Mouse (Mus musculus): ENCODE results near the gene Lrrc36. TPM values are rescaled to one million over a fixed set of nuclear protein-coding genes. Genes with fewer than 3 reads are reported as not detected.

Lrrc36 gene
- polyA plus RNA-seq, 1 experiment = not detected

- H3K27me3 ChIP-seq (replicated peaks) = peaks cover 55% of the 10 kb centered on the region
- H3K9me3 ChIP-seq = no peaks in the 10 kb centered on the region
- peaks cover 38% of the 10 kb centered on the region for H3K4me1 ChIP-seq
- no peak for TF ChIP-seq FLI1 (IDR thresholded peaks at IDR 0.05; ENCODE audit: low read length)
- H3K36me3 ChIP-seq (replicated peaks; ENCODE audit: low read length) = peaks cover 15% of the 10 kb centered on the region
- H3K4me3 ChIP-seq (replicated peaks) = no peak overlapping the region
Observed at GRCm38 (mm10) chr8:105476161-105476560, 62.8 kb downstream of the Lrrc36 start.

GRCm38 (mm10) chr8:105476628-105477413 is 63.5 kb downstream of the Lrrc36 start:
- Histone ChIP-seq H3K4me1 (peaks cover 37% of the 10 kb centered on the region), H3K9me3 (no peaks in the 10 kb centered on the region), H3K27me3 (replicated peaks) (peaks cover 51% of the 10 kb centered on the region), H3K4me3 (replicated peaks) (peak overlapping the region; percentile 40), H3K36me3 (replicated peaks; ENCODE audit: low read length) (peaks cover 15% of the 10 kb centered on the region)
- TF ChIP-seq FLI1 (IDR thresholded peaks at IDR 0.05; ENCODE audit: low read length) = no peak
- no peak for TF ChIP-seq GATA1 (IDR thresholded peaks at IDR 0.05; ENCODE audit: borderline replicate concordance, low read length)

- no peak overlapping the region for H3K4me3 ChIP-seq (replicated peaks)
- H3K4me1 ChIP-seq = peaks cover 40% of the 10 kb centered on the region
- no peaks in the 10 kb centered on the region for H3K9me3 ChIP-seq
- peaks cover 15% of the 10 kb centered on the region for H3K36me3 ChIP-seq (replicated peaks; ENCODE audit: low read length)
- TF ChIP-seq GATA1 (IDR thresholded peaks at IDR 0.05; ENCODE audit: borderline replicate concordance, low read length) = no peak
- TF ChIP-seq FLI1 (IDR thresholded peaks at IDR 0.05; ENCODE audit: low read length) = no peak
- H3K27me3 ChIP-seq (replicated peaks) = peaks cover 48% of the 10 kb centered on the region
Observed at GRCm38 (mm10) chr8:105477792-105478191, 64.4 kb downstream of the Lrrc36 start.

- peaks cover 34% of the 10 kb centered on the region for H3K27me3 ChIP-seq (replicated peaks)
- no peak overlapping the region for H3K4me3 ChIP-seq (replicated peaks)
- H3K36me3 ChIP-seq (replicated peaks; ENCODE audit: low read length) = peaks cover 27% of the 10 kb centered on the region
- peaks cover 22% of the 10 kb centered on the region for H3K4me1 ChIP-seq
- H3K9me3 ChIP-seq = no peaks in the 10 kb centered on the region
- no peak for TF ChIP-seq FLI1 (IDR thresholded peaks at IDR 0.05; ENCODE audit: low read length)
- no peak for TF ChIP-seq GATA1 (IDR thresholded peaks at IDR 0.05; ENCODE audit: borderline replicate concordance, low read length)
Observed at GRCm38 (mm10) chr8:105481013-105481412, 67.6 kb downstream of the Lrrc36 start.

- no peak for TF ChIP-seq FLI1 (IDR thresholded peaks at IDR 0.05; ENCODE audit: low read length)
- no peak for TF ChIP-seq GATA1 (IDR thresholded peaks at IDR 0.05; ENCODE audit: borderline replicate concordance, low read length)
- peaks cover 25% of the 10 kb centered on the region for H3K36me3 ChIP-seq (replicated peaks; ENCODE audit: low read length)
- peaks cover 32% of the 10 kb centered on the region for H3K27me3 ChIP-seq (replicated peaks)
- H3K4me3 ChIP-seq (replicated peaks) = no peak overlapping the region
- peaks cover 22% of the 10 kb centered on the region for H3K4me1 ChIP-seq
- H3K9me3 ChIP-seq = no peaks in the 10 kb centered on the region
Observed at GRCm38 (mm10) chr8:105481453-105481852, 68.1 kb downstream of the Lrrc36 start.

GRCm38 (mm10) chr8:105482123-105482522 is 68.8 kb downstream of the Lrrc36 start:
- H3K27me3 ChIP-seq (replicated peaks) = peaks cover 28% of the 10 kb centered on the region
- H3K4me1 ChIP-seq = peaks cover 16% of the 10 kb centered on the region
- H3K36me3 ChIP-seq (replicated peaks; ENCODE audit: low read length) = peaks cover 25% of the 10 kb centered on the region
- no peaks in the 10 kb centered on the region for H3K9me3 ChIP-seq
- no peak overlapping the region for H3K4me3 ChIP-seq (replicated peaks)
- no peak for TF ChIP-seq GATA1 (IDR thresholded peaks at IDR 0.05; ENCODE audit: borderline replicate concordance, low read length)
- TF ChIP-seq FLI1 (IDR thresholded peaks at IDR 0.05; ENCODE audit: low read length) = no peak

GRCm38 (mm10) chr8:105483212-105484029 is 70.0 kb downstream of the Lrrc36 start:
- H3K27me3 ChIP-seq (replicated peaks) = peaks cover 22% of the 10 kb centered on the region
- peaks cover 25% of the 10 kb centered on the region for H3K36me3 ChIP-seq (replicated peaks; ENCODE audit: low read length)
- no peaks in the 10 kb centered on the region for H3K9me3 ChIP-seq
- no peak overlapping the region for H3K4me3 ChIP-seq (replicated peaks)
- no peak for TF ChIP-seq GATA1 (IDR thresholded peaks at IDR 0.05; ENCODE audit: borderline replicate concordance, low read length)
- peaks cover 15% of the 10 kb centered on the region for H3K4me1 ChIP-seq

GRCm38 (mm10) chr8:105484030-105484368 is 70.6 kb downstream of the Lrrc36 start:
- peaks cover 22% of the 10 kb centered on the region for H3K27me3 ChIP-seq (replicated peaks)
- peaks cover 22% of the 10 kb centered on the region for H3K36me3 ChIP-seq (replicated peaks; ENCODE audit: low read length)
- no peak overlapping the region for H3K4me3 ChIP-seq (replicated peaks)
- no peaks in the 10 kb centered on the region for H3K9me3 ChIP-seq
- peaks cover 15% of the 10 kb centered on the region for H3K4me1 ChIP-seq
- TF ChIP-seq FLI1 (IDR thresholded peaks at IDR 0.05; ENCODE audit: low read length) (no peak), GATA1 (IDR thresholded peaks at IDR 0.05; ENCODE audit: borderline replicate concordance, low read length) (no peak)

GRCm38 (mm10) chr8:105484392-105484791 is 71.0 kb downstream of the Lrrc36 start:
- Histone ChIP-seq H3K4me3 (replicated peaks) (no peak overlapping the region), H3K4me1 (peaks cover 15% of the 10 kb centered on the region), H3K36me3 (replicated peaks; ENCODE audit: low read length) (peaks cover 22% of the 10 kb centered on the region), H3K9me3 (no peaks in the 10 kb centered on the region), H3K27me3 (replicated peaks) (peaks cover 19% of the 10 kb centered on the region)
- TF ChIP-seq GATA1 (IDR thresholded peaks at IDR 0.05; ENCODE audit: borderline replicate concordance, low read length) = no peak
- no peak for TF ChIP-seq FLI1 (IDR thresholded peaks at IDR 0.05; ENCODE audit: low read length)

- Histone ChIP-seq H3K27me3 (replicated peaks) (peaks cover 16% of the 10 kb centered on the region), H3K4me3 (replicated peaks) (no peak overlapping the region), H3K9me3 (no peaks in the 10 kb centered on the region), H3K36me3 (replicated peaks; ENCODE audit: low read length) (peaks cover 22% of the 10 kb centered on the region), H3K4me1 (no peaks in the 10 kb centered on the region)
- TF ChIP-seq FLI1 (IDR thresholded peaks at IDR 0.05; ENCODE audit: low read length) = no peak
- no peak for TF ChIP-seq GATA1 (IDR thresholded peaks at IDR 0.05; ENCODE audit: borderline replicate concordance, low read length)
Observed at GRCm38 (mm10) chr8:105488082-105488481, 74.7 kb downstream of the Lrrc36 start.
